Mouse (Mus musculus) stomach, postnatal 0 days (tissue): ENCODE measurements around the gene Fgfr2.

Experiments used
- CTCF ChIP-seq: IDR thresholded peaks from 2 replicates; pipeline ENCODE4 v1.5.1; 2016; ENCODE audit warnings: antibody characterized with exemption, low read depth, mild to moderate bottlenecking, moderate library complexity
- EP300 ChIP-seq: optimal IDR thresholded peaks from 2 replicates; pipeline ENCODE3; 2016; ENCODE audit warnings: antibody characterized with exemption

DNA sequence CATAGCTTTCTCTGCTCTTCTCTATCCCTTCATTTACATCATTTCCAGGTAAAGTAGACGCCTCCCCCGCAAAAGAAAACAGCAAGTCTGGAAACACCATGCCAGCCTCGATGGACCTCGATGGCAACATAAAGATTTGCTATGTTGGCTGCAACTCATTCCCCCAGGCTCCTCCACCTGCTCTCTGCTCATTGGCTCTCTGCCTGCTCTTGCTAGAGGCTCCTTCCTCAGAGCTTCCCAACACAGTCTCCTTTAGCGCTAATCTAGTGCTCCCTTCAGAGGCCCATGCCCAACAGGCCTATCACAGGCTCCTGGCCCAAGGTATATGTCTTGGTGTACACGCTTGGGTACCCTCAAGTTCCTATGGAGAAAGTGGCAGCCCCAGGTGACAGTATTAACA lies 63.0 kb downstream of the Fgfr2 start:
- TF ChIP-seq CTCF: no peak
- no peak for TF ChIP-seq EP300
